25 mouse cellular contexts compared by ENCODE assay signal in genomic region chr7:109200559-109200958, GRCm38 (mm10). TPM values are rescaled to one million over a fixed set of nuclear protein-coding genes. Genes with fewer than 3 reads are reported as not detected.
"Had no signal": no experiment of that assay in that cellular context is flagged by ENCODE, and none has a peak within 500 bp of the region (broad histone marks: within the 10 kb centered on the region; RNA-seq: fewer than 3 reads in every experiment).

No protein-coding gene starts in this region.

- H3K9ac ChIP-seq: heart, embryonic 13.5 days; heart, embryonic 15.5 days; hindbrain, embryonic 13.5 days; kidney, embryonic 15.5 days; limb, embryonic 13.5 days; limb, embryonic 15.5 days; liver, embryonic 14.5 days had no signal

- H3K36me3 ChIP-seq: heart, embryonic 13.5 days; heart, embryonic 15.5 days; hindbrain, embryonic 13.5 days; kidney, embryonic 15.5 days; limb, embryonic 13.5 days; limb, embryonic 15.5 days had no signal

- H3K27ac ChIP-seq: heart, adult 2 months; heart, embryonic 13.5 days; heart, embryonic 15.5 days; hindbrain, embryonic 13.5 days; kidney, embryonic 15.5 days; kidney, postnatal 0 days; limb, embryonic 13.5 days; limb, embryonic 15.5 days; liver, embryonic 14.5 days had no signal

- H3K4me3 ChIP-seq: heart, adult 2 months; heart, embryonic 13.5 days; heart, embryonic 15.5 days; hindbrain, embryonic 13.5 days; kidney, embryonic 15.5 days; limb, embryonic 13.5 days; limb, embryonic 15.5 days had no signal

- H3K9me3 ChIP-seq: heart, embryonic 13.5 days; heart, embryonic 15.5 days; hindbrain, embryonic 13.5 days; kidney, embryonic 15.5 days; limb, embryonic 13.5 days; limb, embryonic 15.5 days had no signal

- DNase-seq: gastrocnemius, postnatal 14 days; gastrocnemius, postnatal 36 days; heart, adult 2 months; heart, postnatal 14 days; heart, postnatal 36 days; kidney, adult 11 months; kidney, adult 2 months; kidney, adult 9 months; kidney, postnatal 14 days; kidney, postnatal 36 days; layer of hippocampus, adult 9-11 months; layer of hippocampus, postnatal 36 days; left cerebral cortex, postnatal 4 days had no signal

- ATAC-seq: hindbrain, embryonic 16.5 days; inflammation-experienced regulatory T-cells, adult 6 months had no signal

- H3K27me3 ChIP-seq: heart, embryonic 13.5 days; limb, embryonic 13.5 days; limb, embryonic 15.5 days had no signal

- H3K4me1 ChIP-seq: heart, embryonic 13.5 days; heart, embryonic 15.5 days had no signal

- H3K4me2 ChIP-seq: heart, embryonic 11.5 days; heart, embryonic 13.5 days; heart, embryonic 15.5 days; hindbrain, embryonic 13.5 days; kidney, embryonic 15.5 days; limb, embryonic 13.5 days; limb, embryonic 15.5 days had no signal

RNA-seq across cellular contexts. Expression of gene Lmo1, which starts 25.6 kb away (rescaled TPM):
- polyA plus RNA-seq: inflammation-experienced regulatory T-cells, adult 6 months; liver, adult 2 months had no signal
